Mouse (Mus musculus) layer of hippocampus, adult 6 months (tissue): ENCODE data around the gene Alg1. TPM values are rescaled to one million over a fixed set of nuclear protein-coding genes. Genes with fewer than 3 reads are reported as not detected.

Experiments
- long read RNA-seq, 2 experiments: library from polyadenylated mRNA; unstranded; transcript quantifications; one replicate each; pipeline ENCODE4 v2.0.0; 2019 to 2020
- microRNA-seq: library from miRNA; unstranded; fragments of <30 nt; microRNA quantifications from one replicate; pipeline ENCODE4 v1.2.0, GENCODE M21; 2020
- polyA plus RNA-seq: library from polyadenylated mRNA; unstranded; fragments of <200 nt; fragmentation: Nextera tagmentation; gene quantifications from 2 replicates; pipeline ENCODE4 v1.2.3, GENCODE M21; 2021

The Alg1 gene
- polyA plus RNA-seq, result 36.6 and 38.7 TPM in 2 replicates
- long read RNA-seq, experiment 1, transcript Alg1-202 (13 exons, 1,755 nt), result major isoform, 75 of 96 reads
- long read RNA-seq, experiment 1, partial matches to known transcripts, result 11 of 96 reads
- long read RNA-seq, experiment 1, other reads (novel, unspliced or antisense), result 10 of 96 reads
- long read RNA-seq, experiment 2, transcript Alg1-202 (13 exons, 1,755 nt), result major isoform, 172 of 208 reads
- long read RNA-seq, experiment 2, partial matches to known transcripts, result 1 of 208 reads
- long read RNA-seq, experiment 2, other reads (novel, unspliced or antisense), result 34 of 208 reads

GRCm38 (mm10) chr16:5233418-5234313, at the start of gene Alg1:
Alg1 (plus strand) TSS chr16:5233621.

GRCm38 (mm10) chr16:5203668-5204433, 29.6 kb upstream of the Alg1 start, which contains the start of gene Nagpa:
Nagpa (minus strand) TSS chr16:5204012.

GRCm38 (mm10) chr16:5222140-5222539, 11.3 kb upstream of the Alg1 start, which contains the start of gene AU021092:
AU021092 (minus strand) TSS chr16:5222299.

GRCm38 (mm10) chr16:5255779-5256496, 22.5 kb downstream of the Alg1 start, which contains the start of gene Eef2kmt:
Eef2kmt (minus strand) TSS chr16:5255983.

Small RNA genes lying within 50 kb of the gene (microRNA-seq; reads per million reads assigned to microRNA genes)
- not detected for gene Gm23689
- gene Gm26095, result not detected
- not detected for gene Mir6364

Other genes starting within 250 kb of the Alg1 start
- gene Sept12, start 235.8 kb upstream of the Alg1 start, polyA plus RNA-seq, result not detected in 2 replicates
- gene Smim22, start 226.3 kb upstream of the Alg1 start, polyA plus RNA-seq, result 1.5 and 14.4 TPM in 2 replicates
- gene Rogdi, start 220.1 kb upstream of the Alg1 start, polyA plus RNA-seq, result 289 and 309 TPM in 2 replicates
- 55.7 and 68.7 TPM in 2 replicates for gene Glyr1, start 183.8 kb upstream of the Alg1 start, polyA plus RNA-seq
- gene Ubn1, start 183.6 kb upstream of the Alg1 start, polyA plus RNA-seq, result 4.0 and 4.1 TPM in 2 replicates
- 0.18 and 0.19 TPM in 2 replicates for gene Ppl, start 101.2 kb upstream of the Alg1 start, polyA plus RNA-seq
- 0.88 and 1.0 TPM in 2 replicates for gene Sec14l5, start 86.5 kb upstream of the Alg1 start, polyA plus RNA-seq
- 13.4 and 15.5 TPM in 2 replicates for gene Nagpa, start 29.6 kb upstream of the Alg1 start, polyA plus RNA-seq
- gene AU021092, start 11.3 kb upstream of the Alg1 start, polyA plus RNA-seq, result 2.1 and 2.4 TPM in 2 replicates
- gene Eef2kmt, start 22.4 kb downstream of the Alg1 start, polyA plus RNA-seq, result 13.6 and 14.9 TPM in 2 replicates